Mouse (Mus musculus) embryo, embryonic 10.5 days (tissue): ENCODE measurements around the gene Acvr1.

Source experiments
- DNase-seq: peaks from one replicate; pipeline ENCODE4 v3.0.0-alpha.2; 2015; ENCODE audit warnings: low spot score

Gene Acvr1

DNA sequence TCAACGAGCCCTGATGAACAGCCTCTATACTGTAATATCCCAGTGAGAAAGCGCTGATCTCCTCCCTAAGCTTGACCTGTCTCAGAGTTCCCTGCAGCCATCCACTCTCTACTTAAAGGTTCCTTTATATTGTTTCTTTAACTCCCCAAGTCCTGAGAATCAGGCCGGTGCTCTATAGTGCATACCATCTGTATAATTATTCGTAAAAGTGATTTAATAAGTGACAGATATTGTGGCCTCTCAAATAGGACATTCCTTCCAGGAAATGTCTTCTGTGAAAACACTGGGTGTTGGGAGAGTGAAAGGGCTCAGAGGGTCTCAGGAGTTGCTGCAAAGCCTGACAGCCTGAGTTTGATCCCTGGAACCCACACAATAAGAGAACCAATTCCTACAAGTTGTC, 88.8 kb downstream of the Acvr1 start:
- DNase-seq, result no peak

- DNase-seq, result peak; percentile 89
Observed at GRCm38 (mm10) chr2:58476956-58477715, 89.8 kb downstream of the Acvr1 start.

GRCm38 (mm10) chr2:58475578-58475977, 91.4 kb downstream of the Acvr1 start:
- no peak for DNase-seq

- no peak for DNase-seq
Observed at GRCm38 (mm10) chr2:58470290-58470689, 96.7 kb downstream of the Acvr1 start.

- no peak for DNase-seq
Observed at GRCm38 (mm10) chr2:58469816-58470215, 97.1 kb downstream of the Acvr1 start, which contains the start of gene Gm17409. Gene Gm17409, plus strand, starts transcription at chr2:58470116.

- peak; percentile 19 for DNase-seq
Observed at GRCm38 (mm10) chr2:58458820-58459371, 108.1 kb downstream of the Acvr1 start.

DNA sequence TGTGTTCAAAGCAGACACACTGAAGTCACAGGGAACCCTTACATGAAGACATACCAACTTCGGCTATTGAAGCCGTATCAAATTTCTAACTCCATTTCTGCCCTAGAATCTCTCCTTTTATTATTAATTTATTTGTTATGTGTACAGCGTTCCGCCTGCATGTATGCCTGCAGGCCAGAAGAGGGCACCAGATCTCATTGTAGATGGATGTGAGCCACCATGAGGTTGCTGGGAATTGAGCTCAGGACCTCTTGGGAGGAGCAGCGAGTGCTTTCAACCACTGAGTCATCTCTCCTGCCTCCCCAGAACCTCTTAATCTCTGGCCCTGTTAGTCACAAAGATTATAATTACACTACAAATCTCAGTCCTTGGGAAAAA, 109.5 kb downstream of the Acvr1 start:
- DNase-seq, result no peak

GRCm38 (mm10) chr2:58456843-58457487, 110.0 kb downstream of the Acvr1 start:
- no peak for DNase-seq

DNA sequence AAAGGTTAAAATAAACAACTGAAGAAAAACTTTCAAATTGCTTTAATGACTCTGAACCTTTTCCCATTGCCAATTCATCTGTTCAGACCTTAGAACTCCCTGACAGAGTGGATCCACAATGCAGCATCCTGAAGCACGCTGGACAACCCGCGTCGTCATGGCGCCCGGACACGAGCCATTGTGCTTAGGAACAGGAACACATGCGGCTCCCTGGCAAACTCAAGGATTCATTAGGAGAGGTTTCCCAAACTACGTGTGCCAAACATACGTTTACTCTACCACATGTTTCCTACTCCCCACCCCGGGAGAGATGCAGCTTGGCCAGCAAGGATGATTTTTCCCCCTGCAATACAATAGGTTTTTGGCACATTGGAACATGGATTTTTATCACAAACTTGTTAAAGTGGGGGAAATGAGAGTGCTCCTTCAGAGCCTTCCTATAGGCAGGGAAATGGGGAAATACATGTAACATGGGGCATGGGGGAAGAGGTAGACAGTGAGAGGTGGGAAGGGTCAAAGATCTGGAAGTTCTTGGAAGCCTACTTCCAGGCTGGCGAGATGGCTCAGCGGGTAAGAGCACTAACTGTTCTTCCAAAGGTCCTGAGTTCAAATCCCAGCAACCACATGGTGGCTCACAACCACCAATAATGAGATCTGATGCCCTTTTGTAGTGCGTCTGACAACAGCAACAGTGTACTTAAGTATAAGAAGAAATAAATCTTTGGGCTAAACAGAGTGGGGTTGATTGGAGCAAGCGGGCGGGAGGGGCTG, 112.7 kb downstream of the Acvr1 start:
- DNase-seq, result no peak

- no peak for DNase-seq
Observed at GRCm38 (mm10) chr2:58447001-58447400, 120.0 kb downstream of the Acvr1 start.

- no peak for DNase-seq
Observed at GRCm38 (mm10) chr2:58443163-58443562, 123.8 kb downstream of the Acvr1 start.

DNA sequence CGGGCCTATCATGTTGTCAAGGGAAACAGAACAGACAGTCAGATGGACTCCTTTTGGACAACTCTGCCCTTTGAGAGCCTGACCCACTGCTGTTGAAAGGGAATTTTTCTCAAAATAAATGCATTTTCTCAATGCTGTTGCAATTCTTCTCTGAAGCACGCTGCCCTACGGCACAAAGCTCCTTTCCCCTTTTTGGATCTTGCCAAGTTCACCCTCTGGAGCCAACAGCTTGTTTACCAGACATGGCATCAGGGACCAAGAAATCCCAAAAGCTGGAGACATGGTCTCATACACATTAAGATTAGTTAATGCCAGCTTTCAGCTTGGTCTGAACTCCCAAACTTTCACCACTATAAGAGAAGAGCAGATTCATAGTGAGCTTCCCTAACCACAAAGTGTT, 130.0 kb downstream of the Acvr1 start:
- DNase-seq, result no peak

DNA sequence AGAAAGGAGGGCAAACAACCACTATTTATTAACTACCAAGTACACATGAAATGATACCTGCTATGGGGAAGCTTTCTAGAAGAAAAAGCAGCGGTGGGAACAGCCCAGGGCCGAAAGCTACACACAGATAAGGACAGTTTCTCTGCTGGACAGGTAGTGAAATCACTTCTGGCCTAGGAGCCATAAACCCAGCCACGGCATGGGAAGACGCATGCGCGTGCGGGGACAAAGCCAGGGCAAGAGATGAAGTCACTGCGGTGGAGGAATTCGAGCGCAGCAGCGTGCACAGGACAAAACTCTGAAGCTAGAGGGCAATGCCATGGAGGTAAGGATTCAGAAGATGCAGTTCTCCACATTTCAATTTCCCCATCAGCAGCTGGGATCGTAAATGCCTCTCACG, 131.4 kb downstream of the Acvr1 start:
- DNase-seq, result no peak

- DNase-seq, result no peak
Observed at GRCm38 (mm10) chr2:58434438-58434837, 132.5 kb downstream of the Acvr1 start.

GRCm38 (mm10) chr2:58433317-58433716, 133.6 kb downstream of the Acvr1 start:
- no peak for DNase-seq

- DNase-seq, result no peak
Observed at GRCm38 (mm10) chr2:58432211-58432610, 134.7 kb downstream of the Acvr1 start.

DNA sequence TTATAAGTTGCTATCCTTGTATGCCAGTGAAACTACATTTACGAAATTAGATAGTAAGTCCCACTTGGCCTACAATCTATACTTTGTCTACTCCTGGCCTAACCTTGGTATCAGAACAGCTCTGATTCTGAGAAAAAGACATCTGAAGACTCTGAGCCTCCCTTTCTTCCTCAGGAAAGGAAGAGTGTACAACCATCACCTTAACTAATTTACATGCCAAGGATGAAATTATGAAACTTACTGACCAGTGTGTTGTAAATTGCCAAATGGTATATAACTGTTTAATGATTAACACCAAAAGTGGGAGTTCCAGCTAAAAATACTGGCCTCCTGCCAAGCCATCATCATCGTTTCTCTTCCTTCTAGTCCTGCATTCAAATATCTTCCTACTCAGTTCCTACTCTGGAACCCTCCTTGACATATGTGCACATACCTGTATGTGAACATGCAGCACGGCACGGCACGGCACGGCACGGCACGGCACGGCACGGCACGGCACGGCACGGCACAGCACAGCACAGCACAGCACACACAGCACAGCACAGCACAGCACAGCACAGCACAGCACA, 141.4 kb downstream of the Acvr1 start:
- DNase-seq, result no peak

- DNase-seq, result no peak
Observed at GRCm38 (mm10) chr2:58423319-58423718, 143.6 kb downstream of the Acvr1 start.

- no peak for DNase-seq
Observed at GRCm38 (mm10) chr2:58419571-58419970, 147.4 kb downstream of the Acvr1 start.

- DNase-seq, result no peak
Observed at GRCm38 (mm10) chr2:58418109-58418508, 148.8 kb downstream of the Acvr1 start.

- DNase-seq, result no peak
Observed at GRCm38 (mm10) chr2:58417684-58418083, 149.3 kb downstream of the Acvr1 start.

- DNase-seq, result peak; percentile 21
Observed at GRCm38 (mm10) chr2:58415037-58415436, 151.9 kb downstream of the Acvr1 start.
